Mouse (Mus musculus) C2C12 (cell line): ENCODE data around the gene Styk1. TPM values are rescaled to one million over a fixed set of nuclear protein-coding genes. Genes with fewer than 3 reads are reported as not detected.
A peak's percentile ranks its signal among the peaks of the same experiment; 100 is the strongest.

ENCODE experiments used
- H3K27me3 ChIP-seq: one replicate; pipeline ENCODE4 v1.6.1; 2011; ENCODE audit not compliant: control insufficient read depth, insufficient read depth, insufficient read length
- H3K36me3 ChIP-seq: one replicate; pipeline ENCODE4 v1.6.1; 2011; ENCODE audit not compliant: control insufficient read depth, insufficient read depth
- H3K4me3 ChIP-seq: one replicate; pipeline ENCODE4 v1.5.1; 2011; ENCODE audit warnings: mild to moderate bottlenecking, control low read depth; ENCODE audit not compliant: poor library complexity, insufficient read depth, severe bottlenecking
- H3K79me2 ChIP-seq: one replicate; pipeline ENCODE4 v1.6.1; 2011; ENCODE audit not compliant: control insufficient read depth, insufficient read depth
- H3K79me3 ChIP-seq: one replicate; pipeline ENCODE4 v1.6.1; 2011; ENCODE audit warnings: low read depth, control low read depth
- H3ac ChIP-seq: one replicate; pipeline ENCODE3; 2011; ENCODE audit warnings: low read depth; ENCODE audit not compliant: control insufficient read depth, insufficient read length
- CEBPB ChIP-seq: IDR thresholded peaks from one replicate; pipeline ENCODE4 v1.6.1; 2011; ENCODE audit warnings: low read depth, mild to moderate bottlenecking, control low read depth, moderate library complexity
- CTCF ChIP-seq: IDR thresholded peaks from one replicate; pipeline ENCODE4 v1.5.1; 2011; ENCODE audit not compliant: control insufficient read depth, insufficient read depth, insufficient read length
- FOSL1 ChIP-seq: IDR thresholded peaks from one replicate; pipeline ENCODE4 v1.8.0; 2011; ENCODE audit warnings: mild to moderate bottlenecking, low read length; ENCODE audit not compliant: poor library complexity, insufficient read depth, severe bottlenecking
- MAX ChIP-seq: IDR thresholded peaks from one replicate; pipeline ENCODE4 v1.6.1; 2011; ENCODE audit warnings: mild to moderate bottlenecking, control low read depth
- MYOD1 ChIP-seq: IDR thresholded peaks from one replicate; pipeline ENCODE4 v1.6.1; 2011; ENCODE audit warnings: low read depth; ENCODE audit not compliant: control insufficient read depth, insufficient read length
- MYOG ChIP-seq: IDR thresholded peaks from one replicate; pipeline ENCODE4 v1.6.1; 2011; ENCODE audit not compliant: control insufficient read depth, insufficient read length; ENCODE audit errors: extremely low read depth
- USF1 ChIP-seq: IDR thresholded peaks from one replicate; pipeline ENCODE4 v1.6.1; 2011; ENCODE audit warnings: low read depth, mild to moderate bottlenecking, control low read depth, moderate library complexity
- polyA plus RNA-seq: library from polyadenylated mRNA; unstranded; fragments of >200 nt; fragmentation: generic; extraction: Trizol; gene quantifications from one replicate; pipeline ENCODE4 v1.2.1, GENCODE M21; 2012; ENCODE audit warnings: missing spikeins

Styk1 gene
- polyA plus RNA-seq, 1 experiment: 0.27 TPM

- peaks cover 8% of the 10 kb centered on the region for H3K36me3 ChIP-seq
- peak within 1 kb of the TSS; percentile 99 for H3ac ChIP-seq
- peaks cover 57% of the 10 kb centered on the region for H3K79me2 ChIP-seq
- H3K27me3 ChIP-seq: no peaks in the 10 kb centered on the region
- H3K4me3 ChIP-seq: peak within 1 kb of the TSS; percentile 82
- H3K79me3 ChIP-seq: peaks cover 48% of the 10 kb centered on the region
- TF ChIP-seq MYOG: no peak
- no peak for TF ChIP-seq USF1
- no peak for TF ChIP-seq MAX
- no peak for TF ChIP-seq CTCF
- TF ChIP-seq FOSL1: no peak
- no peak for TF ChIP-seq MYOD1
- TF ChIP-seq CEBPB: no peak
These were observed 34.9 kb upstream of the Styk1 start, which contains the start of gene Ybx3 for GRCm38 (mm10) chr6:131388040-131389021. TSS of gene Ybx3 (minus strand) at chr6:131388476.

DNA sequence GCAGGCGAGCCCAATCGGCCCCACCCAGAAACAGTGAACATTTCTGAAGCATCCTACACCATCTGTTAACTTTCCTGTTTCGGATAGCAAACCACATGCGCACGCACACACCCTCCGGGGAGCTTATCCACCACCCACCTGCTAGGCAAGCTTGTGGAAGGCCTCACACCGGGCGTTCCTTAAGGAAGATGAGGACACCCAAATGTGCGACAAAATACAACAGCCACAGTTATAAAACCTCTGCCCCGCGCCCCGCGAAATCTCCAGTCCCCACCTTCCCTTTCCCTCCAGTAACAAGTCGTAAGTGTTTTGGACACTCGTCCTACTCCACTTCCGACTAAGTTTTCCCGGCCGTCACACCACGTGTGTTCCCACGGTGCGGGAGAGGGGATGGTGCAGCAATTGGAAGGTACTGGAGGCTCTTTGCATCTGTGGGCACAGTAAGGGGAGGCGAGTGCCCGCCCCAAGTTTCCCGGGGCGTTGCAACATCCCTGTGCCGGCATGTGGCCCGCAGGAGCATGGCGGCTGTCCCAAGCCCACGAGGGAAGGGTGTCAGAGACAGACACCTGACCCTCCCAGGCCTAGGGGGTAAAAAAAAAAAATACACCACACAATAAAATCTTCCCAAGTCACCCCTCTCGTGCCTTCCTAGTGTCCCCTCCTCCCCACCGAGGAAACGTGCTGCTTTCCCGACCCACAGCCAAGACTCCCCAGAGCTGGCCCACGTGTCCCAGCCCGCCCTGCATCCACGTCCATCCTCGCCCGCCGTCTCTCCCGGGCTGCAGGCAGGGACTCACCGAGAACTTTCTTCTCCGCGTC lies 34.0 kb upstream of the Styk1 start:
- Histone ChIP-seq H3K79me3 (peaks cover 57% of the 10 kb centered on the region), H3K79me2 (peaks cover 66% of the 10 kb centered on the region), H3K27me3 (no peaks in the 10 kb centered on the region), H3K4me3 (peak overlapping the region; percentile 82), H3K36me3 (peaks cover 8% of the 10 kb centered on the region), H3ac (peak overlapping the region; percentile 99)
- no peak for TF ChIP-seq MYOD1
- no peak for TF ChIP-seq FOSL1
- TF ChIP-seq CTCF: no peak
- peak; percentile 95 for TF ChIP-seq MAX
- no peak for TF ChIP-seq MYOG
- peak; percentile 85 for TF ChIP-seq CEBPB

DNA sequence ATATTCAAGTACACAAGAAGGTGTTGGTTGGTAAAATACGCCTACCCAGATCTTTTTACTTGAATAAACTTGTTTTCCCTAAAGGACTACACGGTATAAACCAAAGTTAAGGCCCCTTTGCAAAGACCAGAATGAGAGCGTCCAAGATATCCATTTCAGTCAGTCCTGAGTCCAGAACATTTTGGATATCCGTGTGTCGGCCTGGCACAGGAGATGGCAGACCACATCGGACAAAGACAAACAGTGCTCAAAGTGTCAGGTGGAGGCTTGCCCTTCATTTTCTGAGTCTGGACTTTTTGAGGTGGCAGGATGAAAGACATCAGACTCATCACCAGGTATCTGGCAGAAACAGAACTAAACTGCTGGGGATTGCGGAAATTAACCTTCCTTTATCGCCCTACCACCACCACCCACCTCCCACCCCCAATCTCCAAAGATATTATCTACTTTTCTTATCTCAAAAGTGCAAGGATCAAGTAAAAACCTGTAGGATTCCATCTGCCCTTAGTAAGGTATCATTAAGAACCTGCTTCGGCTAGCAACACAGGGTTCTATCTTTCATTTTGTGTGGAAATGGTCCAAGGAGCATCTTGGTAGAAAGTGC lies 33.1 kb upstream of the Styk1 start:
- no peak for TF ChIP-seq CEBPB
- TF ChIP-seq FOSL1: no peak
- no peak for TF ChIP-seq MAX
- no peak for TF ChIP-seq MYOG
- TF ChIP-seq CTCF: no peak
- TF ChIP-seq USF1: no peak
- no peak for TF ChIP-seq MYOD1
- no peaks in the 10 kb centered on the region for H3K27me3 ChIP-seq
- H3ac ChIP-seq: peak overlapping the region; percentile 61
- H3K79me3 ChIP-seq: peaks cover 65% of the 10 kb centered on the region
- H3K36me3 ChIP-seq: peaks cover 8% of the 10 kb centered on the region
- peaks cover 75% of the 10 kb centered on the region for H3K79me2 ChIP-seq
- H3K4me3 ChIP-seq: peak overlapping the region; percentile 82

DNA sequence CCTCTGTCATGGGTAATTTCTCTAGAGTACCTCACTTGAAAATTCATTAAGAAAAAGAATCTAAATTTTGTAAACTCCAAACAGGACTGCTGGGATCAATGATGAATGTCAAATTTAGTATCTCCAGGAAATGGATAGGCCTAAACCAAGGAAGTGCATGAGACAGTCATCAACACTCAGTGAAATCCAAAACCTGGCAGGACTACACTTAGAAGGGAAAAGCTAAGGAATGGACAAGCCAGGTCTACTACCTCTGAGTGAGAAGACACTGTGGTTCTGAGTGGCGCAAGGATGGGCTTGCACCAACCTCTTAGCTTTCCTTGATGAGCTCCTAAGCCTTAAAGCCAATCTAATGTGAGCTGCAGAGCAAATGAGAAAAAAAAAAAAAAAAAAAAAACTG lies 32.1 kb upstream of the Styk1 start:
- no peak for TF ChIP-seq CEBPB
- TF ChIP-seq USF1: no peak
- TF ChIP-seq MAX: no peak
- no peak for TF ChIP-seq MYOG
- no peak for TF ChIP-seq FOSL1
- TF ChIP-seq MYOD1: no peak
- TF ChIP-seq CTCF: no peak
- Histone ChIP-seq H3K4me3 (no peak overlapping the region), H3K79me3 (peaks cover 75% of the 10 kb centered on the region), H3ac (peak overlapping the region; percentile 4), H3K36me3 (peaks cover 16% of the 10 kb centered on the region), H3K27me3 (no peaks in the 10 kb centered on the region), H3K79me2 (peaks cover 85% of the 10 kb centered on the region)

GRCm38 (mm10) chr6:131383713-131384330 lies 30.4 kb upstream of the Styk1 start:
- Histone ChIP-seq H3K79me2 (peaks cover 100% of the 10 kb centered on the region), H3K36me3 (peaks cover 33% of the 10 kb centered on the region), H3ac (no peak overlapping the region), H3K27me3 (no peaks in the 10 kb centered on the region), H3K79me3 (peaks cover 89% of the 10 kb centered on the region), H3K4me3 (no peak overlapping the region)
- TF ChIP-seq MYOD1 (peak; percentile 70), MYOG (no peak), CEBPB (no peak), CTCF (no peak), MAX (no peak), FOSL1 (no peak), USF1 (peak; percentile 25)
